Mouse (Mus musculus) induced T-regulatory cell, adult 2 months (primary cell): ENCODE results near the gene Trmt2b.
"Not testable (repeated sequence)": the region's sequence is repeated elsewhere in the genome, so short reads cannot be mapped to it uniquely, and the experiment has no call there.

ENCODE experiments used
- DNase-seq: peaks from one replicate; pipeline ENCODE4 v3.0.0-alpha.2; 2012; ENCODE audit warnings: low read depth

Gene Trmt2b

DNA sequence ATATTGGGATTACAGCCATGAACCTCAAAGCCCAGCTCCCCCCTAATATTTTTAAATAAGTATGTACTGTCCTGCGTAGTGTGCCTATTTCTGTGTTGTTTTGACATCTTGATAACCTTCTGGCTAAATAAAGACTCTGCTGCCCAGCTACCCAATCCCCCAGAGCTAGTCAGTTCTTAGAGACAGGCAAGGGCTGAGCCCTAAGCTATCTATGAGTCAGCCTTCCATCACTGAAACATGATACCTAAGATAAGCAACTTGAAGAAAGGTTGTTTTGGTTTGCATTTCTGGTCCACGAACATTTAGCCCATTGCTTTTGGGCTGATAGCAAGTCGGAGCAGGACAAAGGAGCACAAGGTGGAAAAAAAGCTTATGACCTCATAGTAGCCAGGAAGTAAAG, 56.2 kb downstream of the Trmt2b start:
- no peak for DNase-seq

GRCm38 (mm10) chrX:134218161-134218560, 58.6 kb downstream of the Trmt2b start:
- DNase-seq: no peak

- DNase-seq: no peak
These were observed 65.6 kb downstream of the Trmt2b start for GRCm38 (mm10) chrX:134211151-134211642.

DNA sequence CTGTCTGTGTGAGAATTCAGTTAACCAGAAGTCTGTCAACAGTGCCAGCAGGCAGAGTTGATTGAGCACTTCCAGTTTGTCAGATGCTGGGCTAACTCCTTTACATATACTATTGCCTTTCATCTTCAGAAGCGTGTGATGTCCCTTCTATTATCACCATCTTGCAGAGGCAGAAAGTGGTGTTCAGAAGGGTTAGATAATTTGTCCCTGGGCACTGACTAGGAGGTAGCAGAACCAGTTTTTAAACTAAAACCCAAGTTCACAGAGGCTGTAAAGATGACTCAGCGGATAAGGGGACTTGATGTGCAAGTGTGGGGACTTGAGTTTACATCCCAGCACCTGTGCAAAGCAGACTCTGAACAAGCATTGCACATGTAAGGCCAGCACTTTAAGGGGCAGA, 68.3 kb downstream of the Trmt2b start:
- no peak for DNase-seq

DNA sequence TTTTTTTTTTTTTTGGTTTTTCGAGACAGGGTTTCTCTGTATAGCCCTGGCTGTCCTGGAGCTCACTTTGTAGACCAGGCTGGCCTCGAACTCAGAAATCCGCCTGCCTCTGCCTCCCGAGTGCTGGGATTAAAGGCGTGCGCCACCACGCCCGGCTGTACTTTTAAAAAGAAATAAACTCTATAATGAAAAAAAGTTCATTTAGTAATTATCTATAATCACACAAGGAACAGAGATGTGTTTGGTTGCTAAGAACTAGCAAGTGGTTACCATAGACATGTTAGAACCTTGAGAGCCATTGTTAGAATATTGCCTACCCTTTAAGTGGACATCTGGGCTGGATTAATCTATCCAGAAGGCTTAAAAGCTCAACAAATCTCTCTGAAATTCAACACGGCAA, 89.6 kb downstream of the Trmt2b start, which contains the start of gene Arl13a:
TSS of gene Arl13a (plus strand) at position 301 of the 400 bp plus-strand sequence.
- not testable (repeated sequence) for DNase-seq

DNA sequence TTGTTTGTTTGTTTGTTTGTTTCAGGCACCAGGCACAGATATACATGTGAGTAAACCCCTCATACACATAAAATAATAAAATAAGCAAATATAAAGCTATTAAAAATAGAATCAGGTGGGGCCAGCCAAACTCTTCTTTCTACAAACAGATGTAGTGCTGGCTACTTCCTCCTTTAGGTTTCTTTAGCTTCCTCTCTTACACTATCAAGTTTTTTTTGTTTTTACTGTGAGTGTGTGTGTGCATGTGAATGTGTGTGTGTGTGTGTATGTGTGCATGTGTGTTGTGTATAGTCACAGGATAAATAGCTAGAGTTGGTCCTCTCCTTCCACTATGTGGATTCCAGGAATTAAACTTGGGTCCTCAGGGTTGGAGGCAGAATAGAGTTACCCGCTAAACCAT, 102.1 kb downstream of the Trmt2b start:
- no peak for DNase-seq
